Mouse (Mus musculus) midbrain, embryonic 14.5 days (tissue): Measurements from ENCODE around the gene Acvr2b. TPM values are rescaled to one million over a fixed set of nuclear protein-coding genes. Genes with fewer than 3 reads are reported as not detected.

ENCODE experiments used
- ATAC-seq: fragments of 200-750 bp; cut with Nextera tagmentation; 2 replicates; pipeline ENCODE4 v1.8.0; 2017; ENCODE audit warnings: moderate number of reproducible peaks, moderate library complexity; ENCODE audit not compliant: low FRiP score, low TSS enrichment
- DNase-seq: peaks from one replicate; pipeline ENCODE4 v3.0.0-alpha.2; 2015
- H3K27ac ChIP-seq: fragments of 300-500 bp; sonication (generic); replicated peaks from 2 replicates; pipeline ENCODE4 v1.5.1; 2014; ENCODE audit warnings: mild to moderate bottlenecking, low read depth, low read length, moderate library complexity
- H3K27me3 ChIP-seq: fragments of 300-500 bp; sonication (generic); 2 replicates; pipeline ENCODE4 v1.6.1; 2014; ENCODE audit warnings: low read length, control low read depth, mixed read lengths; ENCODE audit not compliant: control insufficient read depth, insufficient read depth
- H3K36me3 ChIP-seq: fragments of 300-500 bp; sonication (generic); 2 replicates; pipeline ENCODE4 v1.6.1; 2014; ENCODE audit warnings: low read length, control low read depth; ENCODE audit not compliant: control insufficient read depth, insufficient read depth
- H3K4me1 ChIP-seq: fragments of 300-500 bp; sonication (generic); 2 replicates; pipeline ENCODE4 v1.6.1; 2014; ENCODE audit warnings: mild to moderate bottlenecking, antibody characterized with exemption, low read length, control low read depth; ENCODE audit not compliant: control insufficient read depth, insufficient read depth
- H3K4me2 ChIP-seq: fragments of 300-500 bp; sonication (generic); 2 replicates; pipeline ENCODE4 v1.6.1; 2014; ENCODE audit warnings: mild to moderate bottlenecking, low read length, moderate library complexity
- H3K4me3 ChIP-seq: fragments of 300-500 bp; sonication (generic); replicated peaks from 2 replicates; pipeline ENCODE4 v1.5.1; 2014; ENCODE audit warnings: low read depth, low read length
- H3K9ac ChIP-seq: fragments of 300-500 bp; sonication (generic); replicated peaks from 2 replicates; pipeline ENCODE4 v1.6.1; 2014; ENCODE audit warnings: mild to moderate bottlenecking, low read length, moderate library complexity
- H3K9me3 ChIP-seq: fragments of 300-500 bp; sonication (generic); 2 replicates; pipeline ENCODE4 v1.6.1; 2016; ENCODE audit warnings: low read length, control low read depth, mixed read lengths; ENCODE audit not compliant: control insufficient read depth
- WGBS: fragments of 180-500 bp; shearing (Covaris S2); extraction: QIAGEN DNeasy Blood & Tissue Kit; methylation state at CpG from one replicate; pipeline ENCODE4 v1.1.7; 2014; 5-methylcytosine and 5-hydroxymethylcytosine counted together
- polyA plus RNA-seq: library from polyadenylated mRNA; unstranded; fragments of >200 nt; fragmentation: Nextera tagmentation; extraction: Ambion mirVana; gene quantifications from 2 replicates; pipeline ENCODE4 v1.2.1, GENCODE M21; 2014

The Acvr2b gene
- polyA plus RNA-seq, 1 experiment from 2014 or later = 69.3 TPM

- 4% methylated on average over 7 of the region's 7 CpGs for WGBS
- ATAC-seq (no peak), DNase-seq (no peak)
Observed at GRCm38 (mm10) chr9:119401351-119401750, 567 bp upstream of the Acvr2b start.

GRCm38 (mm10) chr9:119402253-119403235 lies 626 bp downstream of the Acvr2b start:
- Histone ChIP-seq H3K4me3 (peak overlapping the region; percentile 98), H3K4me2 (peak overlapping the region; percentile 87), H3K9ac (peak overlapping the region; percentile 100), H3K36me3 (0 out of 2 replicates have a peak, but pooled peaks cover 3% of the 10 kb centered on the region), H3K27ac (peak overlapping the region; percentile 99), H3K4me1 (peaks cover 35% of the 10 kb centered on the region), H3K9me3 (no peaks in the 10 kb centered on the region), H3K27me3 (no peaks in the 10 kb centered on the region)
- under 1% methylated on average over 124 of the region's 127 CpGs for WGBS
- peak; percentile 66 for ATAC-seq
- peak; percentile 77 for DNase-seq

More at GRCm38 (mm10) chr9:119401351-119401750, 567 bp upstream of the Acvr2b start:
- H3K9me3 ChIP-seq = no peaks in the 10 kb centered on the region
- peak overlapping the region; percentile 98 for H3K4me3 ChIP-seq
- H3K27me3 ChIP-seq = no peaks in the 10 kb centered on the region
- H3K4me2 ChIP-seq = peak overlapping the region; percentile 87
- 0 out of 2 replicates have a peak, but pooled peaks cover 3% of the 10 kb centered on the region for H3K36me3 ChIP-seq
- peak overlapping the region; percentile 100 for H3K9ac ChIP-seq
- H3K27ac ChIP-seq = peak overlapping the region; percentile 99
- peaks cover 34% of the 10 kb centered on the region for H3K4me1 ChIP-seq

GRCm38 (mm10) chr9:119403236-119403641 lies 1.3 kb downstream of the Acvr2b start:
- DNase-seq (peak; percentile 88), ATAC-seq (peak; percentile 59; the same call in 1 of the 2 replicates)
- peaks cover 35% of the 10 kb centered on the region for H3K4me1 ChIP-seq
- 0% methylated on average over 26 of the region's 26 CpGs for WGBS
- 0 out of 2 replicates have a peak, but pooled peaks cover 3% of the 10 kb centered on the region for H3K36me3 ChIP-seq
- peak overlapping the region; percentile 99 for H3K27ac ChIP-seq
- H3K27me3 ChIP-seq = no peaks in the 10 kb centered on the region
- H3K9ac ChIP-seq = peak overlapping the region; percentile 100
- H3K4me2 ChIP-seq = peak overlapping the region; percentile 87
- H3K4me3 ChIP-seq = peak overlapping the region; percentile 98
- no peaks in the 10 kb centered on the region for H3K9me3 ChIP-seq

GRCm38 (mm10) chr9:119404090-119404489 lies 2.2 kb downstream of the Acvr2b start:
- 59% methylated on average over 5 of the region's 5 CpGs for WGBS
- Histone ChIP-seq H3K9me3 (no peaks in the 10 kb centered on the region), H3K27me3 (no peaks in the 10 kb centered on the region), H3K9ac (peak overlapping the region; percentile 100), H3K4me2 (peak overlapping the region; percentile 87), H3K4me3 (peak overlapping the region; percentile 98), H3K36me3 (0 out of 2 replicates have a peak, but pooled peaks cover 3% of the 10 kb centered on the region), H3K27ac (no peak overlapping the region), H3K4me1 (peaks cover 35% of the 10 kb centered on the region)
- ATAC-seq (no peak), DNase-seq (no peak)

- Histone ChIP-seq H3K27ac (no peak overlapping the region), H3K27me3 (no peaks in the 10 kb centered on the region)
Observed at GRCm38 (mm10) chr9:119407884-119408283, 6.0 kb downstream of the Acvr2b start.

GRCm38 (mm10) chr9:119408898-119409664 lies 7.2 kb downstream of the Acvr2b start:
- ATAC-seq (no peak), DNase-seq (no peak)
- no peak overlapping the region for H3K27ac ChIP-seq
- no peak overlapping the region for H3K9ac ChIP-seq
- 86% methylated on average over 11 of the region's 11 CpGs for WGBS
- peaks cover 3% of the 10 kb centered on the region; the same call in 1 of the 2 replicates for H3K9me3 ChIP-seq
- peaks cover 23% of the 10 kb centered on the region for H3K4me1 ChIP-seq
- H3K4me3 ChIP-seq = no peak overlapping the region
- 0 out of 2 replicates have a peak, but pooled peaks cover 3% of the 10 kb centered on the region for H3K36me3 ChIP-seq
- no peaks in the 10 kb centered on the region for H3K27me3 ChIP-seq
- no peak overlapping the region for H3K4me2 ChIP-seq

More at GRCm38 (mm10) chr9:119407884-119408283, 6.0 kb downstream of the Acvr2b start:
- no peak overlapping the region for H3K9ac ChIP-seq
- WGBS = 81% methylated on average over 15 of the region's 15 CpGs
- H3K9me3 ChIP-seq = peaks cover 3% of the 10 kb centered on the region; the same call in 1 of the 2 replicates
- 0 out of 2 replicates have a peak, but pooled peaks cover 3% of the 10 kb centered on the region for H3K36me3 ChIP-seq
- H3K4me1 ChIP-seq = peaks cover 29% of the 10 kb centered on the region
- DNase-seq = no peak
- H3K4me2 ChIP-seq = no peak overlapping the region
- no peak for ATAC-seq
- no peak overlapping the region for H3K4me3 ChIP-seq

GRCm38 (mm10) chr9:119409864-119410263 lies 7.9 kb downstream of the Acvr2b start:
- Histone ChIP-seq H3K9me3 (peaks cover 3% of the 10 kb centered on the region; the same call in 1 of the 2 replicates), H3K4me1 (peaks cover 16% of the 10 kb centered on the region), H3K9ac (no peak overlapping the region), H3K4me3 (no peak overlapping the region), H3K27ac (no peak overlapping the region), H3K4me2 (no peak overlapping the region), H3K36me3 (0 out of 2 replicates have a peak, but pooled peaks cover 3% of the 10 kb centered on the region), H3K27me3 (no peaks in the 10 kb centered on the region)
- ATAC-seq = no peak
- WGBS = 93% methylated on average over 5 of the region's 5 CpGs
- DNase-seq = no peak

GRCm38 (mm10) chr9:119418025-119418424 lies 16.1 kb downstream of the Acvr2b start:
- DNase-seq (no peak), ATAC-seq (no peak)
- WGBS = 81% methylated on average over 18 of the region's 18 CpGs
- Histone ChIP-seq H3K36me3 (no peaks in the 10 kb centered on the region), H3K4me1 (peaks cover 18% of the 10 kb centered on the region), H3K9ac (no peak overlapping the region), H3K27me3 (no peaks in the 10 kb centered on the region), H3K4me2 (no peak overlapping the region), H3K4me3 (no peak overlapping the region), H3K27ac (no peak overlapping the region), H3K9me3 (no peaks in the 10 kb centered on the region)
